15 mouse cellular contexts compared by ENCODE assay signal in genomic region chr2:128094196-128094595, GRCm38 (mm10). TPM values are rescaled to one million over a fixed set of nuclear protein-coding genes. Genes with fewer than 3 reads are reported as not detected.
DNase-seq lines count a peak whose midpoint lies in the region; ATAC-seq lines count a peak whose summit lies in the region.
"Had no signal": no experiment of that assay in that cellular context is flagged by ENCODE, and none has a peak within 500 bp of the region (broad histone marks: within the 10 kb centered on the region; RNA-seq: fewer than 3 reads in every experiment).

No protein-coding gene starts in this region.

- no peaks in the 10 kb centered on the region for H3K27me3 ChIP-seq in midbrain, embryonic 11.5 days (ENCODE audit: control insufficient read depth, insufficient read depth, low read length)
- no peaks in the 10 kb centered on the region for H3K27me3 ChIP-seq in midbrain, embryonic 15.5 days (replicated peaks)
- H3K27me3 ChIP-seq: limb, embryonic 15.5 days; midbrain, embryonic 12.5 days; neural tube, embryonic 13.5 days had no signal

- H3K4me2 ChIP-seq in midbrain, embryonic 11.5 days, result no peak overlapping the region
- H3K4me2 ChIP-seq in midbrain, embryonic 15.5 days, result no peak overlapping the region
- H3K4me2 ChIP-seq: limb, embryonic 15.5 days; midbrain, embryonic 12.5 days; neural tube, embryonic 13.5 days had no signal

- DNase-seq in adrenal gland, postnatal 10 days, result peak; percentile 21
- DNase-seq in adrenal gland, postnatal 36 days, result no peak
- peak; percentile 69 for DNase-seq in midbrain, embryonic 11.5 days (ENCODE audit: low spot score, missing footprints)
- peak; percentile 29 for DNase-seq in kidney, adult 9 months
- no peak for DNase-seq in cerebellum, adult 18-20 months
- DNase-seq in embryo, embryonic 10 days (ENCODE audit: low spot score), result no peak
- DNase-seq: cerebellum, adult 8-10 months; heart, postnatal 36 days; thymus, postnatal 25 days had no signal

- no peak overlapping the region for H3K4me3 ChIP-seq in midbrain, embryonic 11.5 days (ENCODE audit: low read depth, low read length)
- H3K4me3 ChIP-seq in midbrain, embryonic 15.5 days, result no peak overlapping the region
- H3K4me3 ChIP-seq: embryonic facial prominence, embryonic 10.5 days; limb, embryonic 15.5 days; midbrain, embryonic 12.5 days; neural tube, embryonic 13.5 days had no signal

- H3K27ac ChIP-seq in midbrain, embryonic 11.5 days (ENCODE audit: low read depth, low read length), result no peak overlapping the region
- H3K27ac ChIP-seq in midbrain, embryonic 15.5 days, result no peak overlapping the region
- H3K27ac ChIP-seq: embryonic facial prominence, embryonic 10.5 days; limb, embryonic 15.5 days; midbrain, embryonic 12.5 days; neural tube, embryonic 13.5 days had no signal

- 76% methylated on average over 5 of the region's 5 CpGs for WGBS in midbrain, embryonic 11.5 days
- 80% methylated on average over 5 of the region's 5 CpGs for WGBS in midbrain, embryonic 15.5 days

- peaks cover 13% of the 10 kb centered on the region for H3K4me1 ChIP-seq in midbrain, embryonic 11.5 days (ENCODE audit: control insufficient read depth, insufficient read depth, low read length)
- 0 out of 2 replicates have a peak, but pooled peaks cover 4% of the 10 kb centered on the region for H3K4me1 ChIP-seq in midbrain, embryonic 15.5 days
- H3K4me1 ChIP-seq: limb, embryonic 15.5 days had no signal

- H3K9me3 ChIP-seq in midbrain, embryonic 11.5 days (ENCODE audit: control insufficient read depth, low read length), result no peaks in the 10 kb centered on the region
- no peaks in the 10 kb centered on the region for H3K9me3 ChIP-seq in midbrain, embryonic 15.5 days
- H3K9me3 ChIP-seq: embryonic facial prominence, embryonic 10.5 days; limb, embryonic 15.5 days; midbrain, embryonic 12.5 days; neural tube, embryonic 13.5 days had no signal

- H3K9ac ChIP-seq in midbrain, embryonic 11.5 days (ENCODE audit: low read length), result no peak overlapping the region
- no peak overlapping the region for H3K9ac ChIP-seq in midbrain, embryonic 15.5 days
- H3K9ac ChIP-seq: limb, embryonic 15.5 days; midbrain, embryonic 12.5 days; neural tube, embryonic 13.5 days had no signal

- no peak for ATAC-seq in midbrain, embryonic 11.5 days (ENCODE audit: low FRiP score)
- no peak for ATAC-seq in midbrain, embryonic 15.5 days (replicated peaks)
- peak; percentile 60; the same call in 1 of the 2 replicates for ATAC-seq in neutrophil, adult 5-6 weeks (ENCODE audit: extremely low read depth, insufficient number of reproducible peaks, low FRiP score, poor library complexity, severe bottlenecking)

- no peaks in the 10 kb centered on the region for H3K36me3 ChIP-seq in midbrain, embryonic 11.5 days (ENCODE audit: control insufficient read depth, insufficient read depth, low read length)
- H3K36me3 ChIP-seq in midbrain, embryonic 15.5 days (replicated peaks), result no peaks in the 10 kb centered on the region
- H3K36me3 ChIP-seq: embryonic facial prominence, embryonic 10.5 days; limb, embryonic 15.5 days; midbrain, embryonic 12.5 days; neural tube, embryonic 13.5 days had no signal

RNA-seq across cellular contexts. Expression of gene Bcl2l11, which starts 31.6 kb away (rescaled TPM):
- 10 to 100 TPM; 24.4 to 34.9 TPM for total RNA-seq in adrenal gland, postnatal 10 days (2021)
- 10 to 100 TPM; 28.0 to 51.3 TPM for total RNA-seq in adrenal gland, postnatal 36 days (2021)
- polyA plus RNA-seq in midbrain, embryonic 11.5 days (2014; fragmentation: Nextera tagmentation; extraction: Ambion mirVana), result 15.1 and 16.9 TPM in 2 replicates
- 11.8 and 12.0 TPM in 2 replicates for polyA plus RNA-seq in midbrain, embryonic 15.5 days (2015; fragmentation: Nextera tagmentation; extraction: Ambion mirVana)
- 42.1 and 48.5 TPM in 2 replicates for total RNA-seq in neutrophil, adult 5-6 weeks (2017)

Comparison
In these comparisons a context has a peak if more than half of its experiments do, and no peak if none do; other contexts are left out.
1. DNase-seq: peak in adrenal gland, postnatal 10 days (single experiment), midbrain, embryonic 11.5 days (single experiment) and kidney, adult 9 months (single experiment); none in adrenal gland, postnatal 36 days (0 of 2), cerebellum, adult 18-20 months (0 of 2) and embryo, embryonic 10 days (single experiment).